Mouse (Mus musculus): ENCODE measurements around the gene Bfsp2. TPM values are rescaled to one million over a fixed set of nuclear protein-coding genes. Genes with fewer than 3 reads are reported as not detected.

Gene Bfsp2
- total RNA-seq (2021): 10 to 100 TPM; 10.5 to 11.8 TPM
- long read RNA-seq, experiment 1, transcript Bfsp2-201 (7 exons, 1,662 nt): major isoform, 16 of 16 reads
- long read RNA-seq, experiment 1, partial matches to known transcripts: 0 of 16 reads
- long read RNA-seq, experiment 1, other reads (novel, unspliced or antisense): 0 of 16 reads
- long read RNA-seq, experiment 2, transcript Bfsp2-201 (7 exons, 1,662 nt): major isoform, 15 of 21 reads
- long read RNA-seq, experiment 2, partial matches to known transcripts: 2 of 21 reads
- long read RNA-seq, experiment 2, other reads (novel, unspliced or antisense): 4 of 21 reads

- DNase-seq (ENCODE audit: low spot score in 2 of 2): no peak
Observed at GRCm38 (mm10) chr9:103480044-103480576, at the start of gene Bfsp2. Gene Bfsp2, minus strand, starts transcription at chr9:103480420.

- no peak for DNase-seq (ENCODE audit: low spot score in 2 of 2)
Observed at GRCm38 (mm10) chr9:103525041-103525537, 44.9 kb upstream of the Bfsp2 start.

GRCm38 (mm10) chr9:103524600-103524999 lies 44.4 kb upstream of the Bfsp2 start:
- DNase-seq (ENCODE audit: low spot score in 2 of 2): no peak

GRCm38 (mm10) chr9:103523742-103524403 lies 43.7 kb upstream of the Bfsp2 start:
- no peak for DNase-seq (ENCODE audit: low spot score in 2 of 2)

GRCm38 (mm10) chr9:103523008-103523407 lies 42.8 kb upstream of the Bfsp2 start:
- no peak for DNase-seq (ENCODE audit: low spot score in 2 of 2)

GRCm38 (mm10) chr9:103513884-103514283 lies 33.7 kb upstream of the Bfsp2 start:
- no peak for DNase-seq (ENCODE audit: low spot score in 2 of 2)

- DNase-seq (ENCODE audit: low spot score in 2 of 2): no peak
Observed at GRCm38 (mm10) chr9:103512257-103512656, 32.0 kb upstream of the Bfsp2 start.

GRCm38 (mm10) chr9:103506968-103507584 lies 26.9 kb upstream of the Bfsp2 start:
- DNase-seq (ENCODE audit: low spot score in 2 of 2): no peak

GRCm38 (mm10) chr9:103505067-103505466 lies 24.8 kb upstream of the Bfsp2 start:
- DNase-seq (ENCODE audit: low spot score in 2 of 2): no peak

GRCm38 (mm10) chr9:103504646-103505045 lies 24.4 kb upstream of the Bfsp2 start:
- no peak for DNase-seq (ENCODE audit: low spot score in 2 of 2)

- DNase-seq (ENCODE audit: low spot score in 2 of 2): no peak
Observed at GRCm38 (mm10) chr9:103503586-103504298, 23.5 kb upstream of the Bfsp2 start.

GRCm38 (mm10) chr9:103502655-103503054 lies 22.4 kb upstream of the Bfsp2 start:
- DNase-seq (ENCODE audit: low spot score in 2 of 2): no peak

GRCm38 (mm10) chr9:103501861-103502364 lies 21.7 kb upstream of the Bfsp2 start:
- DNase-seq (ENCODE audit: low spot score in 2 of 2): peak; percentile 65 to 86

GRCm38 (mm10) chr9:103499366-103499765 lies 19.1 kb upstream of the Bfsp2 start:
- DNase-seq (ENCODE audit: low spot score in 2 of 2): no peak

GRCm38 (mm10) chr9:103498699-103499098 lies 18.5 kb upstream of the Bfsp2 start:
- no peak for DNase-seq (ENCODE audit: low spot score in 2 of 2)

- no peak for DNase-seq (ENCODE audit: low spot score in 2 of 2)
Observed at GRCm38 (mm10) chr9:103495391-103495790, 15.2 kb upstream of the Bfsp2 start.

GRCm38 (mm10) chr9:103494346-103495020 lies 14.3 kb upstream of the Bfsp2 start:
- DNase-seq (ENCODE audit: low spot score in 2 of 2): peak; percentile 80 to 89

- no peak for DNase-seq (ENCODE audit: low spot score in 2 of 2)
Observed at GRCm38 (mm10) chr9:103491985-103492384, 11.8 kb upstream of the Bfsp2 start.

- DNase-seq (ENCODE audit: low spot score in 2 of 2): peak; percentile 76 to 79
Observed at GRCm38 (mm10) chr9:103490439-103490838, 10.2 kb upstream of the Bfsp2 start.

- DNase-seq (ENCODE audit: low spot score in 2 of 2): no peak
Observed at GRCm38 (mm10) chr9:103489883-103490282, 9.7 kb upstream of the Bfsp2 start.

Measured in layer of hippocampus, postnatal 14 days (tissue).